Mouse (Mus musculus): ENCODE results near the gene Gm20741. TPM values are rescaled to one million over a fixed set of nuclear protein-coding genes. Genes with fewer than 3 reads are reported as not detected.

Gm20741 gene
- not detected in 2 replicates for polyA plus RNA-seq (2015; fragmentation: Nextera tagmentation; extraction: Ambion mirVana)

- no peaks in the 10 kb centered on the region for H3K36me3 ChIP-seq (ENCODE audit: control insufficient read depth, insufficient read depth)
- no peak within 1 kb of the TSS for H3K4me3 ChIP-seq (ENCODE audit: low read depth, low read length)
- 75% methylated on average over 2 of the region's 2 CpGs for WGBS
- H3K9ac ChIP-seq (ENCODE audit: low read depth, low read length) = no peak within 1 kb of the TSS
- H3K9me3 ChIP-seq (ENCODE audit: control insufficient read depth) = no peaks in the 10 kb centered on the region
- H3K27me3 ChIP-seq (replicated peaks; ENCODE audit: control insufficient read depth, insufficient read depth, low read length) = no peaks in the 10 kb centered on the region
- no peak for ATAC-seq
- H3K4me2 ChIP-seq (replicated peaks; ENCODE audit: low read depth) = no peak within 1 kb of the TSS
- no peaks in the 10 kb centered on the region for H3K4me1 ChIP-seq (replicated peaks; ENCODE audit: control insufficient read depth, insufficient read depth, low read length)
- H3K27ac ChIP-seq (ENCODE audit: low read depth, low read length) = no peak within 1 kb of the TSS
- no peak for TF ChIP-seq CTCF (IDR thresholded peaks at IDR 0.05; ENCODE audit: low read depth)
These were observed at the start of gene Gm20741 for GRCm38 (mm10) chr16:88811827-88812226. TSS of gene Gm20741 (minus strand) at chr16:88812220.

GRCm38 (mm10) chr16:88851450-88851849, 39.4 kb upstream of the Gm20741 start:
- H3K4me1 ChIP-seq (replicated peaks; ENCODE audit: control insufficient read depth, insufficient read depth, low read length) = no peaks in the 10 kb centered on the region
- 18% methylated on average over 5 of the region's 5 CpGs for WGBS
- ATAC-seq = no peak
- H3K9me3 ChIP-seq (ENCODE audit: control insufficient read depth) = no peaks in the 10 kb centered on the region
- no peaks in the 10 kb centered on the region for H3K36me3 ChIP-seq (ENCODE audit: control insufficient read depth, insufficient read depth)
- H3K27ac ChIP-seq (ENCODE audit: low read depth, low read length) = no peak overlapping the region
- H3K9ac ChIP-seq (ENCODE audit: low read depth, low read length) = no peak overlapping the region
- TF ChIP-seq CTCF (IDR thresholded peaks at IDR 0.05; ENCODE audit: low read depth) = peak; percentile 79
- H3K27me3 ChIP-seq (replicated peaks; ENCODE audit: control insufficient read depth, insufficient read depth, low read length) = no peaks in the 10 kb centered on the region
- H3K4me2 ChIP-seq (replicated peaks; ENCODE audit: low read depth) = no peak overlapping the region
- H3K4me3 ChIP-seq (ENCODE audit: low read depth, low read length) = no peak overlapping the region

GRCm38 (mm10) chr16:88848558-88848957, 36.5 kb upstream of the Gm20741 start:
- no peak for ATAC-seq
- Histone ChIP-seq H3K9me3 (ENCODE audit: control insufficient read depth) (no peaks in the 10 kb centered on the region), H3K9ac (ENCODE audit: low read depth, low read length) (no peak overlapping the region), H3K27me3 (replicated peaks; ENCODE audit: control insufficient read depth, insufficient read depth, low read length) (no peaks in the 10 kb centered on the region), H3K4me1 (replicated peaks; ENCODE audit: control insufficient read depth, insufficient read depth, low read length) (no peaks in the 10 kb centered on the region), H3K36me3 (ENCODE audit: control insufficient read depth, insufficient read depth) (no peaks in the 10 kb centered on the region), H3K27ac (ENCODE audit: low read depth, low read length) (no peak overlapping the region), H3K4me3 (ENCODE audit: low read depth, low read length) (no peak overlapping the region), H3K4me2 (replicated peaks; ENCODE audit: low read depth) (no peak overlapping the region)
- no peak for TF ChIP-seq CTCF (IDR thresholded peaks at IDR 0.05; ENCODE audit: low read depth)
- 82% methylated on average over 4 of the region's 4 CpGs for WGBS

GRCm38 (mm10) chr16:88847363-88847762, 35.3 kb upstream of the Gm20741 start:
- H3K4me2 ChIP-seq (replicated peaks; ENCODE audit: low read depth) = no peak overlapping the region
- no peaks in the 10 kb centered on the region for H3K36me3 ChIP-seq (ENCODE audit: control insufficient read depth, insufficient read depth)
- no peak for TF ChIP-seq CTCF (IDR thresholded peaks at IDR 0.05; ENCODE audit: low read depth)
- H3K4me1 ChIP-seq (replicated peaks; ENCODE audit: control insufficient read depth, insufficient read depth, low read length) = no peaks in the 10 kb centered on the region
- no peak overlapping the region for H3K4me3 ChIP-seq (ENCODE audit: low read depth, low read length)
- no peak overlapping the region for H3K27ac ChIP-seq (ENCODE audit: low read depth, low read length)
- H3K9ac ChIP-seq (ENCODE audit: low read depth, low read length) = no peak overlapping the region
- H3K27me3 ChIP-seq (replicated peaks; ENCODE audit: control insufficient read depth, insufficient read depth, low read length) = no peaks in the 10 kb centered on the region
- H3K9me3 ChIP-seq (ENCODE audit: control insufficient read depth) = no peaks in the 10 kb centered on the region
- 91% methylated on average over 1 of the region's 1 CpGs for WGBS
- no peak for ATAC-seq

GRCm38 (mm10) chr16:88826978-88827377, 15.0 kb upstream of the Gm20741 start:
- Histone ChIP-seq H3K27me3 (replicated peaks; ENCODE audit: control insufficient read depth, insufficient read depth, low read length) (no peaks in the 10 kb centered on the region), H3K4me2 (replicated peaks; ENCODE audit: low read depth) (no peak overlapping the region), H3K4me3 (ENCODE audit: low read depth, low read length) (no peak overlapping the region), H3K9me3 (ENCODE audit: control insufficient read depth) (no peaks in the 10 kb centered on the region), H3K27ac (ENCODE audit: low read depth, low read length) (no peak overlapping the region), H3K9ac (ENCODE audit: low read depth, low read length) (no peak overlapping the region), H3K4me1 (replicated peaks; ENCODE audit: control insufficient read depth, insufficient read depth, low read length) (no peaks in the 10 kb centered on the region), H3K36me3 (ENCODE audit: control insufficient read depth, insufficient read depth) (no peaks in the 10 kb centered on the region)
- TF ChIP-seq CTCF (IDR thresholded peaks at IDR 0.05; ENCODE audit: low read depth) = no peak
- ATAC-seq = no peak
- WGBS = 85% methylated on average over 3 of the region's 3 CpGs

- no peak within 1 kb of the TSS for H3K27ac ChIP-seq (ENCODE audit: low read depth, low read length)
- H3K9ac ChIP-seq (ENCODE audit: low read depth, low read length) = no peak within 1 kb of the TSS
- H3K4me3 ChIP-seq (ENCODE audit: low read depth, low read length) = no peak within 1 kb of the TSS
- no peaks in the 10 kb centered on the region for H3K27me3 ChIP-seq (replicated peaks; ENCODE audit: control insufficient read depth, insufficient read depth, low read length)
- WGBS = 90% methylated on average over 9 of the region's 9 CpGs
- no peaks in the 10 kb centered on the region for H3K4me1 ChIP-seq (replicated peaks; ENCODE audit: control insufficient read depth, insufficient read depth, low read length)
- H3K9me3 ChIP-seq (ENCODE audit: control insufficient read depth) = no peaks in the 10 kb centered on the region
- no peak for ATAC-seq
- H3K36me3 ChIP-seq (ENCODE audit: control insufficient read depth, insufficient read depth) = no peaks in the 10 kb centered on the region
- H3K4me2 ChIP-seq (replicated peaks; ENCODE audit: low read depth) = no peak within 1 kb of the TSS
- no peak for TF ChIP-seq CTCF (IDR thresholded peaks at IDR 0.05; ENCODE audit: low read depth)
These were observed 14.2 kb upstream of the Gm20741 start, which contains the start of gene Krtap14 for GRCm38 (mm10) chr16:88826095-88826652. TSS of gene Krtap14 (minus strand) at chr16:88826145.

GRCm38 (mm10) chr16:88823736-88824135, 11.7 kb upstream of the Gm20741 start:
- no peak for ATAC-seq
- 81% methylated on average over 3 of the region's 3 CpGs for WGBS

More at GRCm38 (mm10) chr16:88823736-88824135, 11.7 kb upstream of the Gm20741 start:
- Histone ChIP-seq H3K27me3 (replicated peaks; ENCODE audit: control insufficient read depth, insufficient read depth, low read length) (no peaks in the 10 kb centered on the region), H3K4me3 (ENCODE audit: low read depth, low read length) (no peak overlapping the region), H3K9me3 (ENCODE audit: control insufficient read depth) (no peaks in the 10 kb centered on the region), H3K9ac (ENCODE audit: low read depth, low read length) (no peak overlapping the region), H3K27ac (ENCODE audit: low read depth, low read length) (no peak overlapping the region), H3K4me1 (replicated peaks; ENCODE audit: control insufficient read depth, insufficient read depth, low read length) (no peaks in the 10 kb centered on the region), H3K4me2 (replicated peaks; ENCODE audit: low read depth) (no peak overlapping the region), H3K36me3 (ENCODE audit: control insufficient read depth, insufficient read depth) (no peaks in the 10 kb centered on the region)
- peak; percentile 81 for TF ChIP-seq CTCF (IDR thresholded peaks at IDR 0.05; ENCODE audit: low read depth)

Measured in intestine, postnatal 0 days (tissue).